ENCODE assay signal across 8 mouse cellular contexts in the genomic region with DNA sequence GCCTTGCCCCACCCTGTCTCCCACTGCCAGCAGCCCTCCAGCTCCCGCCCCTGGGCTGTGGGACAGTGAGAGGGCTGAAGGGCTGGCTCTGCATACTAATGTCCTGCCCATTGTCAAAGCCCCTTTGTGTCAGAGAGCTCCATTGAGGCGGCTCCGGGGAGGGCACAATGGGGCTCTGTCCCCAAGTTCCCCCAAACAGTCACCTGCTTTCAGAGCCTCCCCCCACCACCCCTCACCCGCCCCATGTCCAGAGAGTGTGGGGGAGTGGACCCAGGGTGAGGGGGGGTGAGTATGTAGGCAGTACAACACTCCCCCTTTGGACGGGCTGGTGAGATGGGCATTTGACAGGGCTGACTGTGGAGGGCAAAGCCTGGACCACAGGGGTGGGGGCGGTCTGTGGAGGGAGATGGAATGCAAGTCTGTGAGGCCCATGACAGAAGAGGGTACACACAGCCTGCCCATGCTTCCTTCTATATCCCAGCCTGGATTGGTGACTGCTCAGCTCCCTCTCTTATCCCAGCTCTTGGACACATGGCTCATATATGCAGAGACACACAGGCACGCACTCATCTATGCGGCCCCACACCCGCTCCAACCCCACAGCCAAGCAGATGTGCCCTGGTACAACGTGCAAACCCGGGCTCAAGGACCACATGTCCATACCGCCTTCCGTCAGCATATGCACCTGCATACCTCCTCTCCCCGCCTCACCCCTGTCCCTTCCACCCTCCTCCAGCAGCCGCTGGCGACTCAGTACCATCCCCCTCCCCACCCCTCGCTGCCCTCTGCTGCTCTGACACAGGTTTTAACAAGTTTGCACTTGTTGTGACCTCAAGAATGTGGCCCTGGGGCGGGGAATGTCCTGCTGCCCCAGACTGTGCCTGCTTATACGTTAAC. TPM values are rescaled to one million over a fixed set of nuclear protein-coding genes. Genes with fewer than 3 reads are reported as not detected.
DNase-seq lines count a peak whose midpoint lies in the region; ATAC-seq and TF ChIP-seq lines count a peak whose summit lies in the region.

No protein-coding gene starts in this region.

- TF ChIP-seq CTCF in lung, embryonic 14.5 days (IDR thresholded peaks at IDR 0.05; ENCODE audit: low read depth), result no peak
- TF ChIP-seq CTCF in left cerebral cortex, adult 2 months (IDR thresholded peaks at IDR 0.05), result no peak
- no peak for TF ChIP-seq CTCF in heart, adult 2 months (IDR thresholded peaks at IDR 0.05)

- no peaks in the 10 kb centered on the region for H3K79me2 ChIP-seq in heart, adult 2 months (replicated peaks; ENCODE audit: control insufficient read depth, insufficient read depth, low read length)

- H3K4me2 ChIP-seq in lung, embryonic 14.5 days, result no peak overlapping the region
- H3K4me2 ChIP-seq in hindbrain, embryonic 14.5 days (replicated peaks), result peak overlapping the region; percentile 18
- 0 out of 2 replicates have a peak overlapping the region, but pooled peaks have one; percentile 11 for H3K4me2 ChIP-seq in neural tube, embryonic 11.5 days (ENCODE audit: low read depth)

- intact Hi-C loops in left cerebral cortex, adult 2 months (cut with DNase I), result no loop called here
- intact Hi-C loops in heart, adult 2 months (cut with DNase I), result no loop called here

- no peaks in the 10 kb centered on the region for H3K4me1 ChIP-seq in lung, embryonic 14.5 days (ENCODE audit: insufficient read depth)
- H3K4me1 ChIP-seq in hindbrain, embryonic 14.5 days (replicated peaks; ENCODE audit: control insufficient read depth, insufficient read depth, low read length), result peaks cover 18% of the 10 kb centered on the region
- peaks cover 28% of the 10 kb centered on the region for H3K4me1 ChIP-seq in neural tube, embryonic 11.5 days (ENCODE audit: control insufficient read depth, insufficient read depth, low read length)
- no peaks in the 10 kb centered on the region for H3K4me1 ChIP-seq in heart, adult 2 months (ENCODE audit: control insufficient read depth, insufficient read depth, low read length)

- no peaks in the 10 kb centered on the region for H3K36me3 ChIP-seq in lung, embryonic 14.5 days (ENCODE audit: insufficient read depth)
- H3K36me3 ChIP-seq in hindbrain, embryonic 14.5 days (replicated peaks; ENCODE audit: control insufficient read depth, insufficient read depth), result no peaks in the 10 kb centered on the region
- no peaks in the 10 kb centered on the region for H3K36me3 ChIP-seq in neural tube, embryonic 11.5 days (ENCODE audit: control insufficient read depth, insufficient read depth, low read length)
- H3K36me3 ChIP-seq in heart, adult 2 months (ENCODE audit: control insufficient read depth, insufficient read depth, low read length), result no peaks in the 10 kb centered on the region

- ATAC-seq in lung, embryonic 14.5 days (ENCODE audit: insufficient read depth), result peak; percentile 73
- ATAC-seq in hindbrain, embryonic 14.5 days (ENCODE audit: low FRiP score), result peak; percentile 95
- ATAC-seq in neural tube, embryonic 11.5 days (ENCODE audit: insufficient read depth, low FRiP score, low TSS enrichment), result peak; percentile 98

- TF ChIP-seq EP300 in heart, adult 2 months (IDR thresholded peaks at IDR 0.05; ENCODE audit: insufficient read depth, low read depth, low read length), result no peak

- H3K27ac ChIP-seq in lung, embryonic 14.5 days (ENCODE audit: low read depth), result no peak overlapping the region
- peak overlapping the region; percentile 74 for H3K27ac ChIP-seq in hindbrain, embryonic 14.5 days
- peak overlapping the region; percentile 82 for H3K27ac ChIP-seq in left cerebral cortex, adult 2 months
- peak overlapping the region; percentile 80 for H3K27ac ChIP-seq in neural tube, embryonic 11.5 days (ENCODE audit: low read depth, low read length)
- no peak overlapping the region for H3K27ac ChIP-seq in heart, adult 2 months

- no peaks in the 10 kb centered on the region for H3K9me3 ChIP-seq in lung, embryonic 14.5 days (ENCODE audit: low read depth, low read length)
- H3K9me3 ChIP-seq in hindbrain, embryonic 14.5 days (ENCODE audit: control insufficient read depth, low read length), result no peaks in the 10 kb centered on the region
- no peaks in the 10 kb centered on the region for H3K9me3 ChIP-seq in neural tube, embryonic 11.5 days (ENCODE audit: control insufficient read depth, low read length)

- H3K27me3 ChIP-seq in lung, embryonic 14.5 days (ENCODE audit: insufficient read depth, low read length), result peaks cover 10% of the 10 kb centered on the region; the same call in 1 of the 2 replicates
- no peaks in the 10 kb centered on the region for H3K27me3 ChIP-seq in hindbrain, embryonic 14.5 days (ENCODE audit: control insufficient read depth, insufficient read depth, low read length)
- no peaks in the 10 kb centered on the region for H3K27me3 ChIP-seq in neural tube, embryonic 11.5 days (ENCODE audit: control insufficient read depth, insufficient read depth, low read length)
- peaks cover 5% of the 10 kb centered on the region; the same call in 1 of the 2 replicates for H3K27me3 ChIP-seq in heart, adult 2 months (ENCODE audit: control insufficient read depth, insufficient read depth, low read length)

- H3K9ac ChIP-seq in lung, embryonic 14.5 days, result no peak overlapping the region
- H3K9ac ChIP-seq in hindbrain, embryonic 14.5 days, result peak overlapping the region; percentile 39
- peak overlapping the region; percentile 30 for H3K9ac ChIP-seq in neural tube, embryonic 11.5 days (ENCODE audit: low read length)
- H3K9ac ChIP-seq in heart, adult 2 months (ENCODE audit: low read depth, low read length), result no peak overlapping the region

- peak; percentile 50 for DNase-seq in lung, embryonic 14.5 days
- DNase-seq in lung, postnatal 25 days (ENCODE audit: low spot score), result no peak
- DNase-seq in embryo, embryonic 10 days (ENCODE audit: low spot score), result peak; percentile 83
- DNase-seq in hindbrain, embryonic 14.5 days (ENCODE audit: low spot score), result peak; percentile 57
- DNase-seq in left cerebral cortex, adult 2 months (ENCODE audit: extremely low spot score in 1 of 2, low spot score in 2 of 2), result peak; percentile 47 to 77
- peak; percentile 86 for DNase-seq in neural tube, embryonic 11.5 days (ENCODE audit: low spot score)
- no peak for DNase-seq in adrenal gland, postnatal 4 days (ENCODE audit: low spot score in 2 of 2)
- no peak for DNase-seq in heart, adult 2 months

- no peak for TF ChIP-seq POLR2A in heart, adult 2 months (IDR thresholded peaks at IDR 0.05; ENCODE audit: insufficient read depth, low read depth, low read length)

- H3K4me3 ChIP-seq in lung, embryonic 14.5 days (ENCODE audit: low read depth, low read length), result no peak overlapping the region
- H3K4me3 ChIP-seq in hindbrain, embryonic 14.5 days (replicated peaks; ENCODE audit: low read length), result no peak overlapping the region
- H3K4me3 ChIP-seq in left cerebral cortex, adult 2 months, result no peak overlapping the region
- H3K4me3 ChIP-seq in neural tube, embryonic 11.5 days (ENCODE audit: low read depth, low read length), result no peak overlapping the region
- no peak overlapping the region for H3K4me3 ChIP-seq in heart, adult 2 months

- WGBS in lung, embryonic 14.5 days, result 16% methylated on average over 19 of the region's 19 CpGs
- WGBS in hindbrain, embryonic 14.5 days, result 4% methylated on average over 19 of the region's 19 CpGs
- 6% methylated on average over 19 of the region's 19 CpGs for WGBS in neural tube, embryonic 11.5 days
- WGBS in heart, adult 2 months, result 20% methylated on average over 19 of the region's 19 CpGs

RNA-seq across cellular contexts. Expression of a gene that starts 9.2 kb away (rescaled TPM):
- polyA plus RNA-seq in lung, embryonic 14.5 days (2014; fragmentation: Nextera tagmentation; extraction: Ambion mirVana), result 0.18 and 0.24 TPM in 2 replicates
- polyA plus RNA-seq in hindbrain, embryonic 14.5 days (2014; fragmentation: Nextera tagmentation; extraction: Ambion mirVana), result 2.8 and 3.5 TPM in 2 replicates
- total RNA-seq in left cerebral cortex, adult 2 months (2021), result 100 to 1,000 TPM in 1 of 2 experiments, 10 to 100 TPM in 1; 86.5 to 108 TPM
- polyA plus RNA-seq in neural tube, embryonic 11.5 days (2014; fragmentation: Nextera tagmentation; extraction: Ambion mirVana), result 0.85 and 0.93 TPM in 2 replicates
- 1 to 10 TPM; 1.8 to 4.5 TPM for total RNA-seq in adrenal gland, postnatal 4 days (2021)
- under 1 TPM; 0.07 to 0.08 TPM for total RNA-seq in heart, adult 2 months (2021)
- 0.26 and 0.27 TPM in 2 replicates for polyA plus RNA-seq in heart, adult 2 months (2012; rRNA removed)

RNA-seq across cellular contexts. Expression of a gene that starts 21.0 kb away (rescaled TPM):
- 0.04 TPM in 1 of 2 replicates, not detected in the other for polyA plus RNA-seq in lung, embryonic 14.5 days (2014; fragmentation: Nextera tagmentation; extraction: Ambion mirVana)
- 1.7 and 2.1 TPM in 2 replicates for polyA plus RNA-seq in hindbrain, embryonic 14.5 days (2014; fragmentation: Nextera tagmentation; extraction: Ambion mirVana)
- total RNA-seq in left cerebral cortex, adult 2 months (2021), result 100 to 1,000 TPM; 137 to 138 TPM
- polyA plus RNA-seq in neural tube, embryonic 11.5 days (2014; fragmentation: Nextera tagmentation; extraction: Ambion mirVana), result 0.30 and 0.84 TPM in 2 replicates
- total RNA-seq in adrenal gland, postnatal 4 days (2021), result under 1 TPM; 0.11 to 0.20 TPM
- total RNA-seq in heart, adult 2 months (2021), result not detected
- polyA plus RNA-seq in heart, adult 2 months (2012; rRNA removed), result 0.04 and 0.06 TPM in 2 replicates

RNA-seq across cellular contexts. Expression of a gene that starts 26.2 kb away (rescaled TPM):
- polyA plus RNA-seq in lung, embryonic 14.5 days (2014; fragmentation: Nextera tagmentation; extraction: Ambion mirVana), result 9.0 and 9.9 TPM in 2 replicates
- 5.6 and 5.9 TPM in 2 replicates for polyA plus RNA-seq in hindbrain, embryonic 14.5 days (2014; fragmentation: Nextera tagmentation; extraction: Ambion mirVana)
- 1 to 10 TPM; 9.3 to 9.8 TPM for total RNA-seq in left cerebral cortex, adult 2 months (2021)
- polyA plus RNA-seq in neural tube, embryonic 11.5 days (2014; fragmentation: Nextera tagmentation; extraction: Ambion mirVana), result 14.2 and 15.1 TPM in 2 replicates
- 10 to 100 TPM; 18.1 to 19.9 TPM for total RNA-seq in adrenal gland, postnatal 4 days (2021)
- 1 to 10 TPM; 3.8 to 4.2 TPM for total RNA-seq in heart, adult 2 months (2021)
- polyA plus RNA-seq in heart, adult 2 months (2012; rRNA removed), result 3.3 and 3.7 TPM in 2 replicates

RNA-seq across cellular contexts. Expression of a gene that starts 52.3 kb away (rescaled TPM):
- polyA plus RNA-seq in lung, embryonic 14.5 days (2014; fragmentation: Nextera tagmentation; extraction: Ambion mirVana), result 1.3 and 1.4 TPM in 2 replicates
- polyA plus RNA-seq in hindbrain, embryonic 14.5 days (2014; fragmentation: Nextera tagmentation; extraction: Ambion mirVana), result 27.9 and 29.5 TPM in 2 replicates
- 100 to 1,000 TPM; 628 to 676 TPM for total RNA-seq in left cerebral cortex, adult 2 months (2021)
- 1.3 and 1.6 TPM in 2 replicates for polyA plus RNA-seq in neural tube, embryonic 11.5 days (2014; fragmentation: Nextera tagmentation; extraction: Ambion mirVana)
- 10 to 100 TPM; 50.9 to 70.2 TPM for total RNA-seq in adrenal gland, postnatal 4 days (2021)
- 100 to 1,000 TPM; 462 to 588 TPM for total RNA-seq in heart, adult 2 months (2021)
- 319 and 349 TPM in 2 replicates for polyA plus RNA-seq in heart, adult 2 months (2012; rRNA removed)

Comparison
In these comparisons a context has a peak if more than half of its experiments do, and no peak if none do; other contexts are left out.
1. DNase-seq: peak in lung, embryonic 14.5 days (single experiment), embryo, embryonic 10 days (single experiment), hindbrain, embryonic 14.5 days (single experiment), left cerebral cortex, adult 2 months (2 of 2) and neural tube, embryonic 11.5 days (single experiment); none in lung, postnatal 25 days (single experiment), adrenal gland, postnatal 4 days (0 of 2) and heart, adult 2 months (0 of 2).
2. H3K27ac ChIP-seq: peak in hindbrain, embryonic 14.5 days (single experiment), left cerebral cortex, adult 2 months (single experiment) and neural tube, embryonic 11.5 days (single experiment); none in lung, embryonic 14.5 days (single experiment) and heart, adult 2 months (single experiment).
3. H3K9ac ChIP-seq: peak in hindbrain, embryonic 14.5 days (single experiment) and neural tube, embryonic 11.5 days (single experiment); none in lung, embryonic 14.5 days (single experiment) and heart, adult 2 months (single experiment).
4. Peak in every context shown above with its lines, with median percentiles within 50 percentile points of each other: ATAC-seq.